Mouse (Mus musculus) testis, adult 2 months (tissue): ENCODE data around the gene Nudt19. TPM values are rescaled to one million over a fixed set of nuclear protein-coding genes. Genes with fewer than 3 reads are reported as not detected.
"Not testable (repeated sequence)": the region's sequence is repeated elsewhere in the genome, so short reads cannot be mapped to it uniquely, and the experiment has no call there.

Experiments used
- H3K27ac ChIP-seq: fragments of 200-500 bp; 2 replicates; pipeline ENCODE4 v1.5.1; 2012; ENCODE audit warnings: low read depth, low read length; ENCODE audit not compliant: control insufficient read depth, insufficient read depth
- H3K27me3 ChIP-seq: fragments of 200-500 bp; 2 replicates; pipeline ENCODE4 v1.6.1; 2012; ENCODE audit warnings: mild to moderate bottlenecking, low read length, moderate library complexity; ENCODE audit not compliant: control insufficient read depth, insufficient read depth
- H3K36me3 ChIP-seq: fragments of 200-500 bp; 2 replicates; pipeline ENCODE4 v1.6.1; 2012; ENCODE audit warnings: mild to moderate bottlenecking, low read length; ENCODE audit not compliant: control insufficient read depth, insufficient read depth
- H3K4me1 ChIP-seq: fragments of 200-500 bp; 2 replicates; pipeline ENCODE4 v1.6.1; 2012; ENCODE audit warnings: low read length; ENCODE audit not compliant: control insufficient read depth, insufficient read depth
- H3K4me3 ChIP-seq: fragments of 200-500 bp; 2 replicates; pipeline ENCODE4 v1.5.1; 2012; ENCODE audit warnings: low read depth, mild to moderate bottlenecking, low read length, moderate library complexity, mixed read lengths; ENCODE audit not compliant: control insufficient read depth
- CTCF ChIP-seq: fragments of 200-500 bp; IDR thresholded peaks from 2 replicates; pipeline ENCODE4 v1.5.1; 2012; ENCODE audit warnings: low read depth, mild to moderate bottlenecking, inconsistent platforms, low read length, moderate library complexity; ENCODE audit not compliant: control insufficient read depth, insufficient read depth, insufficient replicate concordance
- POLR2A ChIP-seq: fragments of 200-500 bp; IDR thresholded peaks from 2 replicates; pipeline ENCODE4 v1.6.1; 2012; ENCODE audit warnings: low read depth, mild to moderate bottlenecking, inconsistent platforms, low read length, moderate library complexity; ENCODE audit not compliant: control insufficient read depth
- polyA plus RNA-seq: library from polyadenylated mRNA; depleted of rRNA; stranded (reverse); fragments of >200 nt; gene quantifications from 2 replicates; pipeline ENCODE4 v1.2.3, GENCODE M21; 2012

Nudt19 gene
- polyA plus RNA-seq, 1 experiment: 5.7 TPM

GRCm38 (mm10) chr7:35584068-35584785 lies 28.1 kb upstream of the Nudt19 start:
- Histone ChIP-seq H3K36me3 (no peaks in the 10 kb centered on the region), H3K27me3 (no peaks in the 10 kb centered on the region), H3K4me1 (peaks cover 27% of the 10 kb centered on the region), H3K27ac (no peak overlapping the region), H3K4me3 (peak overlapping the region; percentile 73)
- no peak; the same call in 1 of the 2 replicates for TF ChIP-seq POLR2A
- TF ChIP-seq CTCF: no peak

GRCm38 (mm10) chr7:35583476-35584025 lies 27.4 kb upstream of the Nudt19 start:
- H3K4me3 ChIP-seq: no peak overlapping the region
- no peaks in the 10 kb centered on the region for H3K36me3 ChIP-seq
- no peak overlapping the region for H3K27ac ChIP-seq
- H3K4me1 ChIP-seq: peaks cover 27% of the 10 kb centered on the region
- H3K27me3 ChIP-seq: no peaks in the 10 kb centered on the region
- TF ChIP-seq CTCF (no peak), POLR2A (no peak)

GRCm38 (mm10) chr7:35582719-35583118 lies 26.6 kb upstream of the Nudt19 start:
- no peak overlapping the region for H3K4me3 ChIP-seq
- no peaks in the 10 kb centered on the region for H3K36me3 ChIP-seq
- no peaks in the 10 kb centered on the region for H3K27me3 ChIP-seq
- no peak overlapping the region for H3K27ac ChIP-seq
- H3K4me1 ChIP-seq: peaks cover 27% of the 10 kb centered on the region
- TF ChIP-seq POLR2A: no peak
- no peak; the same call in 1 of the 2 replicates for TF ChIP-seq CTCF

- Histone ChIP-seq H3K27me3 (no peaks in the 10 kb centered on the region), H3K4me3 (no peak overlapping the region), H3K36me3 (no peaks in the 10 kb centered on the region), H3K4me1 (peaks cover 12% of the 10 kb centered on the region), H3K27ac (no peak overlapping the region)
- TF ChIP-seq CTCF (peak; percentile 78), POLR2A (no peak)
Measured at GRCm38 (mm10) chr7:35579849-35580248, 23.7 kb upstream of the Nudt19 start.

DNA sequence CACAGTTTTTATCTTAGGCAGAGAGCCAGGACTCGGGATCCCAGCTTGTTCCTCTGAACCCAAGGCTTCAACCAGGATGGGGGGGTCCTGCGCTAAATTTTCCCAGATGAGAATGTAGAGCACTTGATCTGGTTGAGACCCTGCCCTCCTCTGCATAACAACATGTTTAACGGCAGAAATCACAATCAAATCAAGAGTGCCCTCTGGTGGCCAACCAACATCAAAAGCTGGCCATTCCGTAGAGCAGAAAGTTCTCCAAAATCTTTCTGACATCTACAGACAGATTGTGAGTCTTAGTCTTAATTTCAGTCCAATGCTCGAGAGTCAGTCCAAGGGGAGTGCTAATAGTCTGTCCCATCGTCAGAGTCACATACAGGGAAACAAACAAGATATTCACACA lies 14.8 kb upstream of the Nudt19 start:
- not testable (repeated sequence) for H3K4me3 ChIP-seq, H3K36me3 ChIP-seq, H3K27ac ChIP-seq, H3K27me3 ChIP-seq, H3K4me1 ChIP-seq

GRCm38 (mm10) chr7:35569724-35570123 lies 13.6 kb upstream of the Nudt19 start:
- not testable (repeated sequence) for H3K36me3 ChIP-seq, H3K27me3 ChIP-seq, H3K4me3 ChIP-seq, H3K4me1 ChIP-seq, H3K27ac ChIP-seq

GRCm38 (mm10) chr7:35565965-35566364 lies 9.9 kb upstream of the Nudt19 start:
- not testable (repeated sequence) for H3K4me1 ChIP-seq, H3K4me3 ChIP-seq, H3K27ac ChIP-seq, H3K36me3 ChIP-seq, H3K27me3 ChIP-seq

DNA sequence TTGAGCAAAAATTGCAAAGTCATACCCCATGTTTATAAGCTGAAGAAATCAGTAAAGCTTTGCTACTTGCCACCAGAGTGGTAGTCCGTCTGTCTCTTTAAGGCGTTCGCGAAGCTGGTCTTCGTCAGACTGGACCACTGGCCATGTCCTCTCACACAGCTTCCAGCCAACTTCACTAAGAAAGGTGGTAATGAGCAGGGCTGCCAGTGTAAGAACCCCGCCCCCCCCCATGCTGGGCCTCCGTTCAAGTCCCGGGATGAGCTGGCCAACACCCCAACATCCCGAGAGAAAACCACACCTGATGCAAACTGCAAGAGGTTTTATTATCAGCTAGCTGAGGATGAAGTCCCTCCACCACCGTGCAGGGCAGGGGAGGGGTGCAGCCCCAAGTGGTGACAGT lies 8.8 kb upstream of the Nudt19 start:
- H3K36me3 ChIP-seq, H3K4me1 ChIP-seq, H3K27me3 ChIP-seq, H3K4me3 ChIP-seq, H3K27ac ChIP-seq: not testable (repeated sequence)
